Mouse (Mus musculus) c-Kit-negative CD71-positive TER-119-positive erythroid progenitor cells, embryonic 14.5 days (primary cell): ENCODE measurements around the gene Ttc39a.
A peak's percentile ranks its signal among the peaks of the same experiment; 100 is the strongest.

ENCODE experiments used
- DNase-seq: peaks from one replicate; pipeline ENCODE4 v3.0.0-alpha.2; 2013; ENCODE audit warnings: low read depth, low spot score

The Ttc39a gene

GRCm38 (mm10) chr4:109456821-109457220, 50.4 kb downstream of the Ttc39a start:
- DNase-seq, result no peak

GRCm38 (mm10) chr4:109460421-109461179, 54.2 kb downstream of the Ttc39a start:
- DNase-seq, result no peak

DNA sequence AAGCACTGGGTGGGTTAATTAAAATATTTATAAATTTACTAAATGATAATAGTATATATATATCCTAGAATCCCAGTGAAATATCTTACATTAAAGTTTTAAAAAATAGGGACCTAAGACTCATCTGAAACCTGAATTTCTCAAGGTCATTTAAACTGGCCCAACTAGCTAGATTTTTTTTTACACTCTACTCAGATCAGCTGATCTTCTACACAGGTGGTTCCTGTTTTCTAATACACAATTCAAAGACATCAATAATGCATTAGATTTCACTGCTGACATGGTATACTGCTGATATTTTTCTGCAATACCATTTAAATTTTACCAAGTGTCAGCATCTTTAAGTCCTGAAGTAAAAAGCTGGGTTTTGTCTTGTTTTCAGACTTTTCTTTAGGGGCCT, 57.5 kb downstream of the Ttc39a start:
- DNase-seq, result no peak

DNA sequence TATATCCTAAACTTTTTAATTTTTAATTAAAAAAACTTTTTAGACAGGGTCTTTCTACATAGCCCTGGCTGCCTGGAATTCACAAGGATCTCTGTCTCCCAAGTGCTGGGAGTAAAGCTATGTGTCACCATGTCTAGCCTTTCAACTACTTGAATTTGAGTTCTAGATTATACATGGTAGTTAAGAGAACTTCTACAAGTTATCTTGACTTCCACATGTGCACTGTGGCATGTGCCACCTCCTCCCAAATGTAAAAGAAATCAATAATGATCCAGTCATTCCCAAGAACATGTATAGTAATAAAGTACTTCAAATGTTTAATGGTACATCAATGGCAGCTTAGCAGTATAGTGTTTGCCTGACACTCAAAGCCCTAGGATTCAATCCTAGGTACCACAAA, 61.3 kb downstream of the Ttc39a start:
- DNase-seq, result no peak

GRCm38 (mm10) chr4:109471606-109472005, 65.2 kb downstream of the Ttc39a start:
- no peak for DNase-seq

DNA sequence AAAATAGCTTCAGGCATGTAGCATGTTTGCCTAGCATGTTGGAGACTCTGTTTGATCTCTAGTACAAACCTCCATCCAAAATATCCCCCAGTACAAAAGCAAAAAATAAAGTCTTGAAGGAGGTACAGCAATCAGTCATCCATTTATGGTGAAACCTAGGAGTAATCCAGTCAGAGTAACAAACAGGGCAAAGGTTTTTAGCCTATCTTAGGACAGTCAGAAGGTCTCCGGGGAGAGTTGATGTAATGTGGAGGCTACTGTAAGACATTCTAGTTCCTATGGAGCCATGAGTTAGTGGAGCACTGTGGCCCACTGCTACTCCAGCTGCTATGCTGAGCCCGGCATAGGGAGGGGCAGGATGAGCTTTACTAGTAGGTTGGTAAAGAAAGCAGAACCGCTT, 66.1 kb downstream of the Ttc39a start:
- DNase-seq, result no peak

GRCm38 (mm10) chr4:109475078-109475477, 68.7 kb downstream of the Ttc39a start:
- no peak for DNase-seq

GRCm38 (mm10) chr4:109475577-109476553, 69.4 kb downstream of the Ttc39a start:
- no peak for DNase-seq

- peak; percentile 69 for DNase-seq
Observed at GRCm38 (mm10) chr4:109476554-109477014, 70.2 kb downstream of the Ttc39a start.

DNA sequence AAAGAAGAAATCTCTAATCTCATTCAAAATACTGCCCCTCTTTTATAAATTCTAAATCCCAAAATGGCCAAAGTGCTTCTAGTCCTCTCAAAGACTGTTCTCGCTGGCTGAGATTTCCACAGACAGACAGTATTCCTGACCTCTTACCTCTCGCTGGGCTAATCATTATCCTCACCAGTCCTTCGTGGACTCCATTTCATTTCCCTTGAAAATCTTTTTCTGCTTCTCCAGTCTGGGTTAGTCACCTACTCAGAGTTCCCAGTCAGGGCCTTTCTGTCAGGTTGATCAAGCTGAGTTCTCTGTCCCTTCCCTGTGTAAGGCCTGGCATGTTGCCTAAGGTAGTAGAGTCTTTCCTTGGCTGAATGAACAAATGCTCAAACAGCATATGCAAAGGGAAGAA, 71.0 kb downstream of the Ttc39a start:
- DNase-seq, result no peak

DNA sequence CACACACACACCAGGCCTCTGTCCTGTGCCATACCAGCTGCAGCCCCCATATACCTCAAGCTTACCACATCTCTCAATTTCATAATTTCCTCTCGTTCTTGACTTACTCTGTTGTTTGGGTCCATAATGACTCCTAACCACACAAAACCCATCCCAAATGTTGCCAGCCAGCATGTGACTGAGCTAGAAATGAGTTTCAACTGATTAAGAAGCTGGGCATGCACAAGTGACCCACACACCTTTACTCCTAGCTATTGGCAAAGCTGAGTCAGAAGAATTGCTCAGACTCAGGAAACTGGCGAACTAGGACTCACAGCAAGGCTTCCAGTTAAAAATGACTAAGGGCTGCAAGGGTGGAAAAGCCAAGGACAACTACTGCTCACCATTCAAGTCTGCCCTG, 75.0 kb downstream of the Ttc39a start:
- DNase-seq, result no peak

- DNase-seq, result no peak
Observed at GRCm38 (mm10) chr4:109482701-109483100, 76.3 kb downstream of the Ttc39a start.

- DNase-seq, result no peak
Observed at GRCm38 (mm10) chr4:109484621-109485020, 78.2 kb downstream of the Ttc39a start, which contains the start of gene Rnf11. Gene Rnf11 (minus strand): TSS chr4:109484728.

GRCm38 (mm10) chr4:109488812-109489211, 82.4 kb downstream of the Ttc39a start:
- no peak for DNase-seq

- no peak for DNase-seq
Observed at GRCm38 (mm10) chr4:109493581-109493980, 87.2 kb downstream of the Ttc39a start.
